Mouse (Mus musculus): Measurements from ENCODE around the gene Tbx21.

DNA sequence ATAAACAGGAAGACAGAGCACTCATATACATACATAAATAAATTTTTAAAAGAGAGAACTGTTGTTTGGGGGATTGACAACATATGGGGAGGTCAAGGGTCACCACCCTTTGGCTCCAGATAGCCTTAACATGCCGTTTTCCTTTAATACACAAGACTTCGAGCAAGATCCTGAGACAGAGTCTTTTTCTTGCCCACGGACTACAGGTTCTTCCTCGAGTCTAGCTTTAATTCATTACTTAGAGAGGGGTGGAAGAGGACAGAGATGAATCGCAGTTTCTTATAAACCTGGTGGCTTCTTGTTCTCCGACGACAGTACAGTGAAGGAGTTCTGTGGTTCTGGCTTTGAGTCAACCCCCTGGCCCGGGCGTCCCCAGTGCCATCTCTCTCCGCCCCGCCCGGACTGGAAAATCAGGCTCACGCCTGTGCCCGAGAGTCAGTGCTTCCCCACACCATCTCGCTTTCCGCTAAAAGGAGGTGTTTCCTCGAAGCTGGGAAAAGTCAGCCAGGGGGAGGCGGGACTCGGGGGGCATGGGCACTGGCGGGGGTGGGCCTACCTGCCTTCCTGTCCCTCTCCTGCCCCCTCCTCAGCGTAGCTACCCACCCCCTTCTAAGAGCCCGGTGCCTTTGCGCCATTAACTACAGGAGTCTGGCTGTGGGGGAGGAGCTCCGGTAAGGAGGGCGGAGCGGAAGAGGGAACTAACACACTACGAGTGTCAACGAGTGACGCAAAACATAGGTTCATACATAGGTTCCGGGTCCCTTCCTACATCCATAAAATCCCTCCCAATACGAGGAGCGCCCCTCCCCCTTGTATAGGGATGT is 11.7 kb upstream of the Tbx21 start:
- TF ChIP-seq ZC3H11A (IDR thresholded peaks at IDR 0.05; ENCODE audit: borderline replicate concordance, low read depth, low read length) (no peak), ZNF384 (IDR thresholded peaks at IDR 0.05; ENCODE audit: low read depth, low read length) (no peak), MAFK (IDR thresholded peaks at IDR 0.05; ENCODE audit: insufficient read depth, low read depth, low read length) (no peak)
